Mouse (Mus musculus) liver, embryonic 16.5 days (tissue): ENCODE measurements around the gene Ccdc177. TPM values are rescaled to one million over a fixed set of nuclear protein-coding genes. Genes with fewer than 3 reads are reported as not detected.
A peak's percentile ranks its signal among the peaks of the same experiment; 100 is the strongest.

Experiments
- ATAC-seq: fragments of 200-750 bp; cut with Nextera tagmentation; 2 replicates; pipeline ENCODE4 v1.8.0; 2017; ENCODE audit warnings: low read depth, mild to moderate bottlenecking, moderate number of reproducible peaks, moderate library complexity
- H3K27ac ChIP-seq: fragments of 300-500 bp; sonication (generic); 2 replicates; pipeline ENCODE4 v1.5.1; 2014; ENCODE audit warnings: mild to moderate bottlenecking, low read length
- H3K27me3 ChIP-seq: fragments of 300-500 bp; sonication (generic); 2 replicates; pipeline ENCODE4 v1.6.1; 2014; ENCODE audit warnings: low read depth, low read length, mixed read lengths; ENCODE audit not compliant: control insufficient read depth, insufficient read depth
- H3K36me3 ChIP-seq: fragments of 300-500 bp; sonication (generic); 2 replicates; pipeline ENCODE4 v1.6.1; 2014; ENCODE audit warnings: mild to moderate bottlenecking; ENCODE audit not compliant: control insufficient read depth, insufficient read depth
- H3K4me1 ChIP-seq: fragments of 300-500 bp; sonication (generic); 2 replicates; pipeline ENCODE4 v1.6.1; 2014; ENCODE audit warnings: low read depth, low read length, mixed read lengths; ENCODE audit not compliant: control insufficient read depth
- H3K4me2 ChIP-seq: fragments of 300-500 bp; sonication (generic); 2 replicates; pipeline ENCODE4 v1.6.1; 2014; ENCODE audit warnings: low read depth, low read length, mixed read lengths
- H3K4me3 ChIP-seq: fragments of 300-500 bp; sonication (generic); 2 replicates; pipeline ENCODE4 v1.5.1; 2014; ENCODE audit warnings: low read depth, mild to moderate bottlenecking, low read length
- H3K9ac ChIP-seq: fragments of 300-500 bp; sonication (generic); 2 replicates; pipeline ENCODE4 v1.6.1; 2014; ENCODE audit warnings: low read depth, low read length
- H3K9me3 ChIP-seq: fragments of 300-500 bp; sonication (generic); replicated peaks from 2 replicates; pipeline ENCODE4 v1.6.1; 2016; ENCODE audit warnings: low read length; ENCODE audit not compliant: control insufficient read depth
- WGBS: fragments of 180-500 bp; shearing (Covaris S2); extraction: QIAGEN DNeasy Blood & Tissue Kit; methylation state at CpG from one replicate; pipeline ENCODE4 v1.1.7; 2014; ENCODE audit not compliant: insufficient replicate concordance; 5-methylcytosine and 5-hydroxymethylcytosine counted together
- polyA plus RNA-seq: library from polyadenylated mRNA; unstranded; fragments of >200 nt; fragmentation: Nextera tagmentation; extraction: Ambion mirVana; gene quantifications from 2 replicates; pipeline ENCODE4 v1.2.1, GENCODE M21; 2015

Gene Ccdc177
- polyA plus RNA-seq, 1 experiment from 2014 or later, result not detected

DNA sequence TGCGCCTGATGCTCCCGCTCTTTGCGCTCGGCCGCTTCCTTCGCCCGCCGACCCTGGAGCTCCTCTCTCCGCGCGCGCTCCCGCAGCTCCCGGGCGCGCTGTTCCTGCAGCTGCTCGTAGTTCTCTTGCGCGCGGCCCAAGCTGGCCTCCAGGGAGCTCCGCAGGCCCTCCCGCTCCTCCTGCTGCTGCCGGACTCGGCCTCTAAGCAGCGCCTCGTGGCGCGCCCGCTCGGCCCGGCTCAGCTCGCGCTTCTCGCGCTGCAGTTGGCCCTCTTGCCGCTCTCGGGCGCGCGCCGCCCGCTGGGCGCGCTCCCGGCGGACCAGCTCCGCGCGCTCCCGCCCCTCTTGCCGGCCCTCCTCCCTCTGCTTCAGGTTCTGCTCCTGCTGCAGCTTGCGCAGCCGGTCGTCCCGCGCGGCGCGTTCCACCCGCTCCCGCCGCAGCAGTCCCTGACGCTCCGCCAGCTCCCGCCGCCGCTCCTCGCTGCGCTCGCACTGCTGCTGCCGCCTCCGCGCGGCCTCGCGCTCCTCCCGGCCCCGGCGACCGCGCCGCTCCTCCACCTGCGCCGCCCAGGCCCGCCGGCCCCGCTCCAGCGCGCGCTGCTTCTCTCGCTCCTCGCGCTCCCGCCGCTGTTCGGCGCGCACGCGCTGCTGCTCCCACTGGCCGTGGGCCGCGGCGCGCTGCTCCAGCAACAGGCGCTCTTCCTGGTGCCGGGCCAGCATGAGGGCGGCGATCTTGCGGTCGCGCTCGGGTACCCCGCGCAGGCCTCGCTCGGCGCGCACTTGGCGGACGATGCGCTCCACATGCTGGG, 2.5 kb downstream of the Ccdc177 start:
- H3K27ac ChIP-seq, result no peak overlapping the region
- no peaks in the 10 kb centered on the region for H3K9me3 ChIP-seq
- peak overlapping the region; percentile 50 for H3K4me3 ChIP-seq
- WGBS, result 1% methylated on average over 111 of the region's 122 CpGs
- peak overlapping the region; percentile 68 for H3K4me2 ChIP-seq
- peaks cover 80% of the 10 kb centered on the region for H3K27me3 ChIP-seq
- no peaks in the 10 kb centered on the region for H3K36me3 ChIP-seq
- peak; percentile 36; the same call in 1 of the 2 replicates for ATAC-seq
- no peak overlapping the region for H3K9ac ChIP-seq
- peaks cover 16% of the 10 kb centered on the region for H3K4me1 ChIP-seq

- Histone ChIP-seq H3K4me3 (no peak overlapping the region), H3K4me1 (no peaks in the 10 kb centered on the region), H3K4me2 (no peak overlapping the region), H3K36me3 (no peaks in the 10 kb centered on the region), H3K9me3 (no peaks in the 10 kb centered on the region), H3K9ac (no peak overlapping the region), H3K27ac (no peak overlapping the region), H3K27me3 (peaks cover 34% of the 10 kb centered on the region)
- 67% methylated on average over 6 of the region's 6 CpGs for WGBS
- no peak for ATAC-seq
These were observed 8.9 kb downstream of the Ccdc177 start for GRCm38 (mm10) chr12:80751556-80751955.

GRCm38 (mm10) chr12:80746031-80746813, 14.3 kb downstream of the Ccdc177 start:
- Histone ChIP-seq H3K4me3 (no peak overlapping the region), H3K27ac (no peak overlapping the region), H3K9me3 (no peaks in the 10 kb centered on the region), H3K9ac (no peak overlapping the region), H3K36me3 (no peaks in the 10 kb centered on the region), H3K4me1 (no peaks in the 10 kb centered on the region), H3K4me2 (no peak overlapping the region), H3K27me3 (peaks cover 10% of the 10 kb centered on the region; the same call in 1 of the 2 replicates)
- no peak for ATAC-seq
- WGBS, result 49% methylated on average over 8 of the region's 8 CpGs

DNA sequence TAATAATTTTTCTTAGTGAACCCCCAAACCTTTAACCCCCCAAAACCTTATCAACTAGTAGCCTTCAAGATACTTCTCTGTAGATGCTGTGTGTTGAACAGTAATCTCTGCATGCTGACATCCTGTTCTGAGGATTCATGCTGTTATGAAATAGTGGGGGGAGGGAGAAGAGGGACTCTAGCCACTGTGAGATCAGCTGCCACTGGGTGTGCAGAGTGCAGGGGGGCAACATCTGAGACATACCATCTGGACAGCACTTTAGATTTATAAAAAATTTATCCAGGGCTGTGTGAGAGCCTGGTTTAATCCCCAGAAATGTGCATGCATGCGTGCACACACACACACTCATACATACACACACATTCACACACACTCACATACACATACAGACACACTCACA, 15.9 kb downstream of the Ccdc177 start:
- ATAC-seq, result no peak

DNA sequence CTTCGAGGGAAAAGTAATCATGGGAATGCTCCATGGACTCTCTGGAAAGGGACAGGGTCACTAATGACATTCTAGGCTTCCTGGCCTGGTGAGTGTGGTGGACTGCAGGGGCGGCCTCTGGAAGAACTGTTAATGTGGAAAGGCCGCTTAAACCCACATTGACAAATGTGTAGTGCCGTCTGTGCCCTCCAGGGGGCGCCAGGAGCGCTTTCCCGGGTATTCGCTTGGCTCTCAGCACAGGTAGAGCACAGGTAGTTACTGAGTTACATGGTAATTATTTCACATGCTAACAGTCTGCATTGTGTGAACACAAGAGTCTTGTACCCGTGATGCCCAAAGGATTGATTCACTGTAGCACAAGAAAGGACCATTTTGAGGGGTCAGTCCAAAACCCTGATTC, 21.0 kb downstream of the Ccdc177 start:
- no peaks in the 10 kb centered on the region for H3K9me3 ChIP-seq
- no peak overlapping the region for H3K4me3 ChIP-seq
- H3K9ac ChIP-seq, result no peak overlapping the region
- H3K4me1 ChIP-seq, result no peaks in the 10 kb centered on the region
- WGBS, result 22% methylated on average over 9 of the region's 9 CpGs
- H3K4me2 ChIP-seq, result no peak overlapping the region
- no peak overlapping the region for H3K27ac ChIP-seq
- H3K36me3 ChIP-seq, result no peaks in the 10 kb centered on the region
- ATAC-seq, result no peak
- H3K27me3 ChIP-seq, result peaks cover 2% of the 10 kb centered on the region

More for the DNA sequence above, 15.9 kb downstream of the Ccdc177 start:
- Histone ChIP-seq H3K9me3 (no peaks in the 10 kb centered on the region), H3K9ac (no peak overlapping the region), H3K4me1 (no peaks in the 10 kb centered on the region), H3K27ac (no peak overlapping the region), H3K36me3 (no peaks in the 10 kb centered on the region), H3K4me3 (no peak overlapping the region), H3K27me3 (peaks cover 7% of the 10 kb centered on the region; the same call in 1 of the 2 replicates), H3K4me2 (no peak overlapping the region)
- WGBS, result 61% methylated on average over 1 of the region's 1 CpGs

- Histone ChIP-seq H3K36me3 (no peaks in the 10 kb centered on the region), H3K9me3 (no peaks in the 10 kb centered on the region), H3K27ac (no peak overlapping the region), H3K9ac (no peak overlapping the region), H3K4me1 (no peaks in the 10 kb centered on the region), H3K4me3 (no peak overlapping the region), H3K4me2 (no peak overlapping the region), H3K27me3 (peaks cover 2% of the 10 kb centered on the region)
- no peak for ATAC-seq
- 57% methylated on average over 5 of the region's 5 CpGs for WGBS
These were observed 23.2 kb downstream of the Ccdc177 start for GRCm38 (mm10) chr12:80737283-80737600.

DNA sequence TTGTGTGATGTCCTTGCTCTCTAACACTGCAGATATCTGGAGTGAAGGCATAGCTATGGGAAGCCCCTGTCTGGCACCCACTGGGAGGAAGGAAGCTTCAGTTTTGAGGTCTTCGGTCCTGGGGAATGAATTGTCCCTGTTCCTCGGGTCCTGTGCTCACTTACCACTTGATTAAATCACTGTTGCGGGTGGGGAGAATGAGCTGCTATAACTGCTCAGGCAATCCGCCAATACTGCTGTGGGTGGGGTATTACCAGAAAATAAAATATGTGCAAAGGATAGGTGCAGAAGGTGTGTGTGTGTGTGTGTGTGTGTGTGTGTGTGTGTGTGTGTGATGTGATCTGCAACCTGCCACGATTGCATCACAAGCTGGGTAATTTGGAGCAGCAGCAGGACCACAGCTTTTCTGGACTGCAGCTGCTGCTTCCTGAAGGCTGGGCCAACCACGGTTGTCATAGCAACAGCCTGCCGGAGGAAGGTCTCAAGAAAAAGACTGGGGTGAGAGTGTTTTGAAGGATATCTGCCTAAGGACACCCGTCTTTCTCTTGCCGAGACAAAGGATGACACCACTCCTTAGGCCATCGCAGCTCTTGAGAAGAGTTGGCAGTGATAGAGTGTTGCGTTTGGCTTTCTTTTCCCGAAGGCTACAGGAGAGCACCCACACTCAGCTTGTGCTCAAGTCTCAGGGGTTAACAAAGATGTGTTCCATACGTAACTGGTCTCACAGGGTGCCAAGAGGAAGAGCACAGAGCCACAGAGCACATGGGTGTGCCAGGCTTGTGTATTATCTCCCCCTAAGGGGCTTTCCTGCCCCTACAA, 23.8 kb downstream of the Ccdc177 start:
- no peak overlapping the region for H3K4me2 ChIP-seq
- no peaks in the 10 kb centered on the region for H3K36me3 ChIP-seq
- no peak overlapping the region for H3K27ac ChIP-seq
- no peak overlapping the region for H3K4me3 ChIP-seq
- H3K27me3 ChIP-seq, result peaks cover 2% of the 10 kb centered on the region
- ATAC-seq, result no peak
- no peak overlapping the region for H3K9ac ChIP-seq
- H3K9me3 ChIP-seq, result no peaks in the 10 kb centered on the region
- WGBS, result 22% methylated on average over 13 of the region's 13 CpGs
- H3K4me1 ChIP-seq, result no peaks in the 10 kb centered on the region

DNA sequence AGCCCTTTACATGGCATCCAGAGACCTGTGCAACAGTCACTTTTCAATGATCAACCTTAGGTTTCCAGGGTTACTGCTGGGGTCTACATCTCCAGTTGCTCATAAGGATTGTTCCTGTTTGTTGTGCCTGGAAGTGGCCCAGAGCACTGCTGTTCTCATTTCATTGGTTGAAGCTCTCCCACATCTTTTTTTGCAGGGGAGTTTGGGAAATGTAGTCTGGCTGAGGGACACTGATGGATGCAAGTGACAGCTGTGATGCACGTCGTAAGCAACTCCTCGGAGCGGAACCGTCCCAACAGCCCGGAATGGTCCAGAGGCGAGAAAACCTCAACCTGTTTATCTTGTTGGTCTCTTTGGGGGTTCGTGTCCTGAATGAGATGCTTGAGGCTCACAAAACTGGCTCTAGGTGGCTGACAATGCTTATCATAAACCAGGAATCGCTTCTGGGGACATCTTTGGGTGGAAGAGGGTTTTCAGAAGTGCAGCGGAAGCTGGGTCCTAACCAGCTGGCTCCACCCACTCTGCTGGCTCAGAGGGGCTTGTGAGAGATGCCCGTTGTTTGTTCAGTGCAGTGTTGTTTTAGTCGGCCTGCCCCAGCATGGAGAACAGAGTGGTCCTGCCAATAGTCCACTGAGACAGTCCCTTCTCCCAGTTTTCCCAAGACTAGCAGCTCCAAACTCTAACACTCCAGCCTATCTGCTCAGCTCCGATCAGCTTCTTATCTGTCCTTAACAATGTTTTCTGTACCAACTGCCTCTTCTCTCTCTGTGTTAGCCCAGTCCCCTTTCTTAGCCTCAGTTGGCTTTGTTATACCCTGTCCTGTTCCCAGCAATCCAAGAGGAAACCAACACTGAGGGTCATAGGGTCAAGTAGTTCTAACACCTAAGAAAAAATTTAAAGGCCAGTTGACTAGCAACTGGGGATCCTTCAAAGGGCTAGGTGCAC, 25.7 kb downstream of the Ccdc177 start:
- Histone ChIP-seq H3K36me3 (no peaks in the 10 kb centered on the region), H3K27me3 (peaks cover 2% of the 10 kb centered on the region), H3K9ac (no peak overlapping the region), H3K27ac (no peak overlapping the region), H3K9me3 (no peaks in the 10 kb centered on the region), H3K4me3 (no peak overlapping the region), H3K4me2 (no peak overlapping the region), H3K4me1 (no peaks in the 10 kb centered on the region)
- ATAC-seq, result no peak
- WGBS, result 41% methylated on average over 13 of the region's 13 CpGs
